Mouse (Mus musculus) ES-Bruce4 (cell line): ENCODE measurements at regions not wholly inside any gene's neighbourhood (a gene's known extent, or its start where the extent isn't known, plus 50 kb on each side); places are given as distances from the start of the nearest gene placed in this dataset.

ENCODE experiments used
- H3K27ac ChIP-seq: 2 replicates; pipeline ENCODE4 v1.5.1; 2012; ENCODE audit warnings: low read length, inconsistent platforms; ENCODE audit not compliant: insufficient read depth
- H3K27me3 ChIP-seq: 2 replicates; pipeline ENCODE4 v1.6.1; 2012; ENCODE audit warnings: mild to moderate bottlenecking, low read length, inconsistent platforms; ENCODE audit not compliant: control insufficient read depth, poor library complexity, insufficient read depth, severe bottlenecking
- H3K36me3 ChIP-seq: 2 replicates; pipeline ENCODE4 v1.6.1; 2012; ENCODE audit warnings: inconsistent platforms, mild to moderate bottlenecking, low read length, moderate library complexity; ENCODE audit not compliant: control insufficient read depth, poor library complexity, insufficient read depth, severe bottlenecking
- H3K4me1 ChIP-seq: one replicate; pipeline ENCODE4 v1.8.1; 2011; ENCODE audit warnings: low read length; ENCODE audit not compliant: control insufficient read depth, insufficient read depth
- H3K4me3 ChIP-seq: 2 replicates; pipeline ENCODE4 v1.5.1; 2011; ENCODE audit warnings: low read depth, mild to moderate bottlenecking, low read length
- H3K9ac ChIP-seq: 2 replicates; pipeline ENCODE4 v1.6.1; 2012; ENCODE audit warnings: low read depth, mild to moderate bottlenecking, inconsistent platforms; ENCODE audit not compliant: poor library complexity, severe bottlenecking
- H3K9me3 ChIP-seq: replicated peaks from 2 replicates; pipeline ENCODE4 v1.6.1; 2012; ENCODE audit warnings: mild to moderate bottlenecking, low read length, inconsistent platforms; ENCODE audit not compliant: control insufficient read depth, poor library complexity, insufficient read depth, severe bottlenecking
- CTCF ChIP-seq: IDR thresholded peaks from one replicate; pipeline ENCODE4 v1.8.1; 2011; ENCODE audit warnings: low read depth, low read length
- EP300 ChIP-seq: IDR thresholded peaks from 2 replicates; pipeline ENCODE4 v1.6.1; 2011; ENCODE audit warnings: low read depth, low read length; ENCODE audit not compliant: insufficient read depth
- POLR2A ChIP-seq: IDR thresholded peaks from one replicate; pipeline ENCODE4 v1.8.1; 2011; ENCODE audit warnings: low read length; ENCODE audit not compliant: insufficient read depth

DNA sequence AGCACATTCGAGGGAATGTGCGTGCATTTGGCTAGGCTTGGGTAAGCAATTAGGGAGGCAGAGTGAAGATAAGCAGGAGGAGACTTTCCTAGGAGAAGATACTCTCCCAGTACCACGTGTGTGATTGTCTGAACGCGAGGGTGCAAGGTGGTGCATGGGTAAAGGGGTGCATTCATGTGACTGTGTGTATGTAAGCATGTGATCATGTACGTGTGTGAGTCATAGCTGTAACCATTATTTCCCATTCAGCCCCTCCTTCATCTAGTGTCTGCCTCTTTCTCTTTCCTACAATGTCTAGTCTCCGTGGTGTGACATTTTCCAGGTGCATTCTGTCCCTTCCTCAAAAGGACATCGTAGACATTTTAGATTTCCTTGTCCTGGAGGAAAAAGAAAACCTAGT, 273.8 kb downstream of the Hivep2 start:
- H3K36me3 ChIP-seq, result no peaks in the 10 kb centered on the region
- H3K27me3 ChIP-seq, result no peaks in the 10 kb centered on the region
- H3K27ac ChIP-seq, result no peak overlapping the region
- H3K4me3 ChIP-seq, result no peak overlapping the region
- H3K9ac ChIP-seq, result no peak overlapping the region
- no peaks in the 10 kb centered on the region for H3K4me1 ChIP-seq
- no peaks in the 10 kb centered on the region for H3K9me3 ChIP-seq
- no peak for TF ChIP-seq EP300
- no peak for TF ChIP-seq CTCF
- TF ChIP-seq POLR2A, result no peak

DNA sequence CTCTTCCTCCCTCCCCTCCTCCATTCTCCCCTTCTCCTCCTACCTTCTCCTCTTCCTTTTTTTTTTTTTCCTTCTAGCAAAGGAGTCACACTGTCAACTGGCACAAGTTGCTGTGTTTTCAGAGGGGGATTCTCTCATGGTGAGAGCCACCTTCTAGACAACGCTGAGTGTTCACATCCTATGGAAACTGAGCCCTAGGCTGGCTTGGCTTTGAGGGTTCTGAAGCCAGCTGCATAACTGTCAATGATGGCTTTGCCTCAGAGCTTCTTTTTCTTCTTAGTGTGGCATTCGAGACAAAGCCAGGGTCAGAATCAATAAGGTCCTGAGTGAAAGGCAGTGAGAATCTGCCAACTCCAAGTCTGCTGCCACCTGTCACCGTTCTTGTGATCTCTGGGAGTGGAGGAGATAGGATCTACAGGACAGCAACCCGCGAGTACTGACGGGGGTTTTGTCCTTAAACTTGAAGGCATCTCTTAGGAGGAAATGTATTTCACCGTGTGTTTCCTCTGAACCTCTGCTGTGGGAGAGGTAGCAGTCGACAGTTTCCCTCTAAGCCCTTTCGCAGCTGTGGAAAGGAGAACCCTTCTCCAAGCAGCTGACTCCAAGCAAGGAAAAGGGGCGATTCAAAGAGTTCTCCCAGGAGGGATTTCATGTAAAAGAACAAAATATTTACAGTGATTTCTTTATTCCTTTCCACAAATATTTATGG, 269.2 kb downstream of the Hivep2 start:
- H3K9ac ChIP-seq, result no peak overlapping the region
- no peak overlapping the region for H3K4me3 ChIP-seq
- no peak overlapping the region for H3K27ac ChIP-seq
- no peak for TF ChIP-seq EP300
- no peak for TF ChIP-seq POLR2A
- no peak for TF ChIP-seq CTCF
- no peaks in the 10 kb centered on the region for H3K4me1 ChIP-seq
- no peaks in the 10 kb centered on the region for H3K9me3 ChIP-seq
- H3K27me3 ChIP-seq, result no peaks in the 10 kb centered on the region
- no peaks in the 10 kb centered on the region for H3K36me3 ChIP-seq

DNA sequence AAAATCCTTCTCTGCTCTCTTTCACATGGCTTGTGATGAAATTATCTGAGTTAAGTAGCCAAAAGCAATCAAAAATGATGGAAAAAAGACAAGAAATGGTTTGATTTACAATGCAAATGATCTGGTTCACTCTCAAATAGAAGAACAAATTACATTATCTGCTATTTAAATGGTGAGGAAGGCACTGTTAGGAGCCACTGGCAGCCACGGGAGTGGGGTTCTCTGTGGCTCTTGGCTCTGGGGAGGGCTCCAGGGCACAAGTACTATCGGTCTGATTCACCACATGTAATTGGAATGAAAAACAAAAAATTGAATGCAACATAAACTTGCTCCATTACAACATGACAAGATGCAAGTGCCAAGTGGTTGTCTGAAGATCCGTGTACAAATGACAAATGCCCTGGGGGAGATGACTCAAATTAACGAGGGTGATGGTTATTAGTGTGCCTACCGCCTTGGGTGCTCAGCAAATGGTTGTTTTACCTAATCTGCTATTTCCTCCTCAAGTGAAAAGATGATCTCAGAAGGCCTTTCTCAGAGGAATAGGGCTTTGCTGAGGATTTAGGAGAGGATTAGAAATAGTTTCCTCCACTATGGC, 268.2 kb downstream of the Hivep2 start:
- no peaks in the 10 kb centered on the region for H3K9me3 ChIP-seq
- H3K4me3 ChIP-seq, result no peak overlapping the region
- H3K27me3 ChIP-seq, result no peaks in the 10 kb centered on the region
- no peak overlapping the region for H3K27ac ChIP-seq
- H3K36me3 ChIP-seq, result no peaks in the 10 kb centered on the region
- TF ChIP-seq EP300 (no peak), POLR2A (no peak), CTCF (no peak)
- H3K4me1 ChIP-seq, result no peaks in the 10 kb centered on the region
- H3K9ac ChIP-seq, result no peak overlapping the region

GRCm38 (mm10) chr10:14233335-14233734, 267.5 kb downstream of the Hivep2 start:
- no peaks in the 10 kb centered on the region for H3K36me3 ChIP-seq
- no peaks in the 10 kb centered on the region for H3K27me3 ChIP-seq
- H3K4me3 ChIP-seq, result no peak overlapping the region
- H3K4me1 ChIP-seq, result no peaks in the 10 kb centered on the region
- H3K9ac ChIP-seq, result no peak overlapping the region
- H3K27ac ChIP-seq, result no peak overlapping the region
- H3K9me3 ChIP-seq, result no peaks in the 10 kb centered on the region
- TF ChIP-seq POLR2A (no peak), CTCF (no peak), EP300 (no peak)

DNA sequence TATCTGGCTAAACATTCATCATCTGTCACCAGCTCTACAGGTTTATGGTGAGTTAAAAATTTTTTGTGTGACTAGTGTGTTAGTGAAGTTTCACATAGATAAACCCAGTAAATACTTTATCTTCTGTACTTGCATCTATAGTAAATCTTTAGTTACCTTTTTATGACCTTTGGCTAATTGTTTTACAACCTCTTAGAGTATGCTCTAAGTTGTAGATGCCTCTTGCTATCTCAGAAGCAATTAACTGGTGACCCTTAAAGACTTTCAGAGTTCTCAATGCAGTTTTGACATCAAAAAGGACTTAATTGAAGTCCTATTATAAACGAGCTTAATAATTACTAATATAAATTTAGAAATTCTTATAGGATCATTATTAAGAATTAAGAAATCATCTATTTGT, 265.6 kb downstream of the Hivep2 start:
- no peaks in the 10 kb centered on the region for H3K4me1 ChIP-seq
- no peak for TF ChIP-seq CTCF
- no peak for TF ChIP-seq EP300
- TF ChIP-seq POLR2A, result no peak
- no peak overlapping the region for H3K27ac ChIP-seq
- no peaks in the 10 kb centered on the region for H3K9me3 ChIP-seq
- no peaks in the 10 kb centered on the region for H3K36me3 ChIP-seq
- H3K27me3 ChIP-seq, result no peaks in the 10 kb centered on the region
- H3K4me3 ChIP-seq, result no peak overlapping the region
- H3K9ac ChIP-seq, result no peak overlapping the region

DNA sequence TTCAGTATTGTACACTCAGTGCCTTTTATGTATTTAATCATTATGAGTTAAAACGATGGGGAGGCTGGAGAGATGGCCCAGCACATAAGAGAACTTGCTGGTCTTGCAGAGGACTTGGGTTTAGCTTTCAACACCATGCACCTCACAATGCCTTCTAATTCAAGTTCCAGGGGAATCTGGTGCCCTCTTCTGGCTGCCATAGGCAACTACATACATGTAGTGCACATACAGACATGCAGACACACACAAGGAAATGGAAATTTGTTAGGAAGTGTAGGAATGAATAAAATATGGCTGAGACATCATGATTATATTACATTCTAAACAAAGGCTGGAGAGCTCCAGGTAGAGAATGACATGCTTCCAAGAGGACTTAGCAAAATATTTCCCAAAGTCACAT, 251.4 kb downstream of the Hivep2 start:
- no peaks in the 10 kb centered on the region for H3K4me1 ChIP-seq
- no peak overlapping the region for H3K27ac ChIP-seq
- H3K27me3 ChIP-seq, result no peaks in the 10 kb centered on the region
- H3K4me3 ChIP-seq, result no peak overlapping the region
- no peaks in the 10 kb centered on the region for H3K36me3 ChIP-seq
- H3K9ac ChIP-seq, result no peak overlapping the region
- TF ChIP-seq EP300 (no peak), POLR2A (no peak), CTCF (no peak)
- no peaks in the 10 kb centered on the region for H3K9me3 ChIP-seq
